Mouse (Mus musculus) megakaryocyte-erythroid progenitor cell, adult 5-6 weeks (primary cell): ENCODE results near the gene Panx3. TPM values are rescaled to one million over a fixed set of nuclear protein-coding genes. Genes with fewer than 3 reads are reported as not detected.

Experiments used
- ATAC-seq: replicated peaks from 2 replicates; pipeline ENCODE4 v1.8.0; 2016; ENCODE audit warnings: mild to moderate bottlenecking, inconsistent platforms; ENCODE audit not compliant: severe bottlenecking, poor library complexity, low FRiP score, low TSS enrichment
- total RNA-seq, 2 experiments: library from RNA; stranded (forward) in 1 of 2; stranded (reverse) in 1 of 2; fragments of 200-1000, 215-1000 nt in 1 of 2; fragments of >200 nt in 1 of 2; fragmentation: Nextera tagmentation in 1 of 2; gene quantifications; 2 replicates each; pipeline ENCODE4 v1.2.3; 2014 to 2017

The Panx3 gene
- total RNA-seq (2014; fragmentation: Nextera tagmentation): not detected in 2 replicates
- not detected in 2 replicates for total RNA-seq (2017)

DNA sequence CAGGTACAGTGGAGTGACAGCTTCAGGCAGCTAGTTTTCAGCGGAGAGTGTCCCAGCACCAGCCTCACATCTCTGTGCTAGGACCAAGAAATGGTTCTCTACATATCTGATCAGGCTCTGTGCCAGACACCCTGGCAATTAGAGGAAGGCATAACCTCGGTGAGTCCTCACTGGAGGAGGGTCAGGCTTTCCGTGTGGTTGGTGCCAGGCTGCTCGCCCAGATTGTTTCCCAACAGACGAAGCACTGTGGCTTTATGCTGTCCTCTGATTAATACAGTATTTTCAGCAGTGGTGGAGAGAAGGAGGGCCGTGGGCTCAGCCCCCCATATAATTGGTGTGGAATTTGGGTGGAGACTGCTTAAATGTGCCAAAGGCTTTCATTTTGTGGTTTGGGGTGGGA, at the start of gene Panx3:
Panx3 (minus strand) TSS at position 121 of the 400 bp plus-strand sequence.
- peak; percentile 59; the same call in 1 of the 2 replicates for ATAC-seq

DNA sequence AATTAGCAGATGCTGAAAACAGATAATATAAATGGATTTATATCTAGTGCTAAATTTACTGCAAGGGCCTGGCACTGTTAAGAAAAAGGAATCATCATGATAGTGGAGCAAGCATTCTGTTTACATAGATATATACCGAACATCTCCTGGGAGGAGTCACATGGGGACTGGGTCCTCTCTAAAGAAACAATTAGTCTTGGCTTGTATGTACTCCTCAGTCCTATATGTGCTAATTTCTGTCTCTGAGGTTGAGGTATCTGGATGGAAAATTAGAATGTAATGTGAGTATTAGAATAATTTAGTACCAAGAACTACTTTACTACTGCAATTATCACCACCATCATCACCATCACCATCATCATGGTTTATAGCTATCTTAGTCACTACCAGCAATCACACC, 47.1 kb upstream of the Panx3 start, which contains the start of gene Olfr160:
Olfr160 (minus strand) TSS at position 101 of the 400 bp plus-strand sequence.
- no peak for ATAC-seq

DNA sequence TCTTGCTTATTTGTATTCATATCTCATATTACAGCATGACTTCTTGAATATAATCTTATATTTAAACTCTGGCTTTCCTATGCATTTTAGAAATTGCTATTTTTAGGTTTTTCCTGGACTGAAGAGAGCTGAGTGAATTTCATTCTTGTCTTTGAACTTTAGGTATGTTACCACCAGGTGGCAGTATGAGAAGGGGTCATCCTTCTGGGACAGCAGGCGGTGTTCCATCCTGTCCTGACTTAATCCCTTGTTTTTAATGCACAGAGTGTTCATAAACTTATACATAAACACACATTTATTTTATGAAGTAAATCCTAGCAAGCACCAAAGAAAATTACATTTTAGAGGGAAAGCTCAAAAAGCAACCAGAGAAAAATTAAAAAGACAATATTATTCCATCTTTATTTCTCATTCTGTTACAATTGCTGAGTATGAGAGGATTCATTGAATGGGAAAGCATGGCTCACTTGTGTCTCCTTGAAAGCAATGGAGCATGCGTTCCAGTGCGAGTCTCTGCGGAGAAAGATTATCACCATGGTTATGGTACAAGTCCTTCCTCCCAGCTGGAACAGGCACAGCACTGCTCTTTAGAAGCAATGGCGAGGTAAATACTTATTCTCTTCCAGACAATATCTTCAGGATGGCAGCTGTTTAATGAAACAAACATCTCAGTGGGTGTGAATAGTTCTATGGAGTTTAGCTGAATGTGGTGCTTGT, 21.1 kb upstream of the Panx3 start:
- ATAC-seq: no peak; the same call in 1 of the 2 replicates

DNA sequence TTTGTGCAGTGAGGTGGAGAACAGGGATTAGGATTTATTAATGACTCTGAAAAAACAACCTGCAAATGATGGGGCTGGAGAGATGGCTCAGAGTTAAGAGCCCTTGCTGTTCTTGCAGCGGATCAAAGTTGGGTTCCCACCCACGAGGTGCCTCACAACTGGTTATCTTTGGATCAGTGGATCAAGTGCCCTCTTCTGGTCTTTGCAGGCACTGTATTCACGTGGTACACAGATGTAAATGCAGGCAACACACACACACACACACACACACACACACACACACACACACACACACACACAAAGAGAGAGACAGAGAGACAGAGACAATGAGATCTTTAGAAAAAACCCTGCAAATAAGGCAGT, 18.9 kb upstream of the Panx3 start:
- 0 out of 2 replicates have a peak, but pooled peaks have one; percentile 52 for ATAC-seq

- no peak for ATAC-seq
Measured at GRCm38 (mm10) chr9:37687288-37687940, 18.4 kb upstream of the Panx3 start.

DNA sequence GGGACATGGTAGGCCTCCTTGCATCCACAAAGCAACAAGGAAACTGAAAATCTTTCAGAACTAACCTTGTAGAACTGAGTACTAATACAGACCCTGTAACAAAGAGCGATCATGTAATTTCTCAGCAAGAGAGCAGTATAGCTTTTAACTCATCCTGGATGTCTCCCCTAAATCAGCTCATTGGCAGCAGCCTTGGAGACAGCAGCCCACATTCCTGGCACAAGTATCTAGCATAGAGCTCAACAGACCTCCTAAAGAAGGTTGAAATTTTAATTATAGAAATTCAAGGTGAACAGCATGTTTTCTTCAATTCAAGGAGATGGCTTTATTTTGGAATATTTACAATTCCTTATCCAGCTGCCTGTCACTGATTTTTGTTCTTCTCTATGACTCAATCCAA, 12.1 kb upstream of the Panx3 start:
- ATAC-seq: no peak

DNA sequence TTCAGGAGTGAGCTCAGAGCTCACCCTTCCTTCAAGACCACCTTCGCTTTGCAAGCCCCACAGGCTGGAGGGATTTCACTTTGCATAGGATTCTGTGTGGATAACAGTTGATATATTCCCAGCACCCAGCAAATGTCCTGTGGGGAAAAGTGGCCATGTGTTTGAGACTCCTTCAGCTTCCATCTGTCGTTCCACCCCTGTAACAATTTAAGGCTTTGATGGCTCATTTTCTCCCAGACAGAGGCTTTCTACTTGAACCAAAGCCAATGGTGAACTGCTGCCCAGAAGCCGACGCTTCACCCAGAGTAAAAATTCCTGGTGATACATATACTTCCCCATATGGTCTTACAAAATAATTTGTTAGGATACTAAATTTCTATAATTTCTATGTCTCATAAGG, 6.3 kb upstream of the Panx3 start:
- no peak for ATAC-seq

DNA sequence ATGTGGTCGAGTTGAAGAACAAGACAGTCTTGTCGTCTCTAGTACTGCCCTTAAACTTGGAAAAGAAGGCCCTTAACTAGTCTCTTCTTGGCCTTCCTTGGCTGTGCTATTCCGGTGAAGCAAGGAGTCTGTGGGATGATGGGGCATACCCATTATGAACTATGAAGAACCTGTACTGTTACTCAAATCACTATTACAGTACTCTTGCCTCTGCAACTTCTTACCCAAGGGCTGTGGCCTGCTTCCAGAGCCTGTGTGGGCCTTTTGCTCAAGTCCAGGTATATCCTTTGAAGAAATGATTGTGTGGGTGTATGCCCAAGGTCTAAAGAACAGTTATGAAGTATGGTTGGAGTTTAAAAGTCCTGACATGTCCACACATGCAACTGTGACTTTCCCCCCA, 1.2 kb upstream of the Panx3 start:
- no peak for ATAC-seq

DNA sequence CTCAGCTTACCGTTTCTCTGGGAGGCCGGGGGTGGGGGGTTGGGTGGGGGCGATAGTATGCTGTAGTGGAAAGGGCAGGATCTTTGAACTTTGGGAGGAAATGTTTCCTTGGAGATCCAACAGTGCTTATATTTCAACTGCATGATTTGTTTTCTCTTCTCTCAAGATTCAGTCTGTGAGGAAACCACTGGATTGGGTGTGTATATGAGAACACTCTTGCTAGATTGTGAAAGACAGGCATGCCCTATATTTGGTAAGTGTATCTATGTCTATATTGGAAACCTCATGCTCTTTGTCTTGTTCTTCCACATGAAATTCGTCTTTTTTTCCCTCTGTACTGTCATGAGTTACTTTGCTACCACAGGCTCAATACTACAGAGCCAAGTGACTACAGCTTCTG, 643 bp upstream of the Panx3 start:
- no peak for ATAC-seq

DNA sequence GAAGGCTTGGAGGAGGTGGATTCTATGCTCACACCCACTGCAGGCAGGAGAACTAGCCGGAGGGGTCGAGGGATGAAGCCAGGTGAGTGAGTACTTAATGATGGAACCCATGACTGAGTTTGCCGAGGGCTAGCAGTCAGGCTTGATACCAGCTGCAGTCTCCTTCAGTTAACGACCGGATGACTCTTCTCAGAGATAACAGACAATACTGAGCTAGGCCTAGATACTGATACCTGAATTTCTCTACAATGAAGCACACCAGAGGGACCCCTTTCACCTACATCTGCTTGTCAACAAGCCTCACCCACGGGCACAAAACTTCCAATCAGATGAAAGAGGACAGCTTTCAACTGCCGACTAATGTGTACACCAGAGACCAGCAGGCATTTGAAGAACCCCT, 3.0 kb downstream of the Panx3 start:
- ATAC-seq: 0 out of 2 replicates have a peak, but pooled peaks have one; percentile 35

GRCm38 (mm10) chr9:37664604-37665003, 4.4 kb downstream of the Panx3 start:
- ATAC-seq: no peak

- no peak for ATAC-seq
Measured at GRCm38 (mm10) chr9:37663210-37663609, 5.8 kb downstream of the Panx3 start.

GRCm38 (mm10) chr9:37659413-37659812, 9.6 kb downstream of the Panx3 start:
- ATAC-seq: no peak

DNA sequence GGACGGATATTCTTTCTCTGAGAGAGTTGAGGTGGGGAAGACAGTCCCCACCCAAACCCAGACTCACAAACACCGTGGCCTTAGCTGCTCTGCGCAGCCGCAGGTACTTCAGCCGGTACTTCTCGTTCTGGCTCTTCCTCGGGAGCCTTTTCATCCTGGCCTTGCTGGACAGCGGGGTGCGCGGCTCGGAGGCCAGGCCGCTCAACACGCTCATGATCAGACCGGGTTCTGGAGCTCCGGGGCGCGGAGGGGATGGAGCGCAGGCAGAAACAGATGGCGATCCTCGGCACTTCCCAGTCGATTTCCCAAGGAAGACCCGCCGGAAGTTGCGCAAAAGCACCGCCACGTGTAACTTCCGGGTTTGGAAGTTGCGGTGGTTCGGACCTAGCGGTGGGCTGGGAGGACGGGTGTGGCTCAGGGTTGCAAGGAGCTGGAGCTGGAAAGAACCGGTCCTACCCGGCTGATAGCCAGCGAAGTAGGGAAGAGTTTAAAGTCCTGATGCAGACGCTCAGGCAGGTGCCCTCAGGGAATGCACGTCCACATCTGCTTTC, 12.0 kb downstream of the Panx3 start, which contains the start of gene Tbrg1:
Tbrg1 (minus strand) TSS at position 382 of the 551 bp plus-strand sequence.
- peak; percentile 87 for ATAC-seq

DNA sequence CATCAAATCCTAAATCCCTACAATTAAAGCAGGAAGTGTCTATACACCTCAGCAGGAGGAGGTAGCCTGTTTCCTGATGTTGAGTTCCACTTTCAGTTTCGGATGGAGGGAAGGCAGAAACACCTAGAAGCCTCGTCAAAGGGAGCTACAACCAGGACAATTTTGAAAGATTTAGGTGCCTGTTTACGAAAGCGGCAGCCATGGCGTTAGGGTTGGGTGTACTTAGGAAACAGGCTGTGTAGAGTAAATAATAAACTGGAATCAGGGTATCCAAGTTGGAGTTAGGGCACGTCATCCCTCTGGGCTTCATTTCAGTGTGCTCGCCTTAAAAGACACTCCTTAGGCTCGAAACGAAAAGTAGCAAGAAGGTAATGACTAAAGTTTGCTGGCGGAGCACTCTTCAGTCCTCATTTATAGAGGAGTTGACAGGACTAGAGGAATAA, 12.6 kb downstream of the Panx3 start:
- peak; percentile 46 for ATAC-seq

DNA sequence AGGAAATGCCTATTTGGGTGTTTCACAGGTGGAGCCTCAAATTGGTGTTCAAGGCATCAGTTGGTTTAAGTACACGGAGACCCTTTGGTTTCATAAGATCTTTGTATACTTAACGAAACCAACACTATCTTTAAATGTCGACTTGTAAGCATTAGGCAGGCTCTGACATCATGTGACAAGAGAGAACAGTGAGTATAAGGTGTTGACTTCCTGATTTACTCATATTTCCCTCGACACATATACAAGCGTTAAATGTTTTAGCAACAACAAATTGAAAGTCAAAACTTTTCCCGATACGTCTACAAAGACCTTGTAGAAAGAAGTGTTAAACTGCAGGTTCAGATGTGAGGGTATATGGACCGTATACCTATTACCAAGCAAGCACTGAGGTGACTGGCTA, 13.1 kb downstream of the Panx3 start:
- ATAC-seq: no peak; the same call in 1 of the 2 replicates

DNA sequence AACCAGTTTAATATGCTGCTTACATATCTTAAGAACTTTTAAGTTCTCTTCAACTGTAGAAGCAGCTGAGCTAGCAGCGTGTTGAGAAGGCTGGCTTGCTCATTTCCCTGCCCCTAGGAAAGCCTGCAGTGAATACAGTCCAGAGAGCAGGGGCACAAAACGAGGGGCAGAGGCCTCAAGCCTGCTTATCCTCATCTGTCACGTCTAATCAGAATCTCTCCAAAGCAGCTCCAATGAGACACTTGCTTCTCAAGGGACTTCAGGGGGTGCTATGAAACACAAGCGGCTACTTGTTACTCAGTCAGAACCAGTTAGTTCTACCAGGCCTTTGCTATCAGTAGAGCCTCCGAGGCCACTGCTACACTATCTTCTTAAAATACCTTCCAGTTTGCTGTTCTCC, 15.2 kb downstream of the Panx3 start:
- ATAC-seq: no peak

- no peak for ATAC-seq
Measured at GRCm38 (mm10) chr9:37650639-37651038, 18.4 kb downstream of the Panx3 start.

DNA sequence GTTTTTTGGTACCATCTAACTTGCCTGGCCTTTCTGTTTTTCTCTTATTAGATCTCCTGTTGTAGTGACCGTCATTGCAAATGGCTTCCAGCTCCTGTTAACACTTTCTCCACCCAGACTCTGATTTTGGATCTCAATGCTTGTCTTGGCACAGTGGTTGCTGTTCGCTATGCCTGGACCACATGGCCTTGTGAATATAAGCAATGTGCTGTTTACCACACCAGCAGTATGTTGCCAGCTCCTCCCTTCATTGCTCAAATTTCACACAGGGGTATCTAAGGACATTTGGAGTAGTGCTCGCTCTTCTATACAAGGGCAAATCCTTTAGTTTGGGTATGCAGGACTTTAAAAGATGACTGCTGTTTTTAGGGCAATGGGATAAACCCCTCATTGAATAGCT, 22.8 kb downstream of the Panx3 start:
- no peak for ATAC-seq

- no peak for ATAC-seq
Measured at GRCm38 (mm10) chr9:37638721-37639120, 30.3 kb downstream of the Panx3 start.
